Mouse (Mus musculus) liver, embryonic 12.5 days (tissue): ENCODE results near the gene Rasal1. TPM values are rescaled to one million over a fixed set of nuclear protein-coding genes. Genes with fewer than 3 reads are reported as not detected.

ENCODE experiments used
- ATAC-seq: fragments of 200-750 bp; cut with Nextera tagmentation; 2 replicates; pipeline ENCODE4 v1.8.0; 2017; ENCODE audit warnings: moderate number of reproducible peaks, mild to moderate bottlenecking, moderate library complexity
- H3K27ac ChIP-seq: fragments of 300-500 bp; sonication (generic); 2 replicates; pipeline ENCODE4 v1.5.1; 2016; ENCODE audit warnings: mild to moderate bottlenecking
- H3K27me3 ChIP-seq: fragments of 300-500 bp; sonication (generic); replicated peaks from 2 replicates; pipeline ENCODE4 v1.6.1; 2016; ENCODE audit warnings: mild to moderate bottlenecking, moderate library complexity
- H3K36me3 ChIP-seq: fragments of 300-500 bp; sonication (generic); 2 replicates; pipeline ENCODE4 v1.6.1; 2016; ENCODE audit warnings: mild to moderate bottlenecking, moderate library complexity
- H3K4me1 ChIP-seq: fragments of 300-500 bp; sonication (generic); 2 replicates; pipeline ENCODE4 v1.6.1; 2016
- H3K4me2 ChIP-seq: fragments of 300-500 bp; sonication (generic); 2 replicates; pipeline ENCODE4 v1.6.1; 2016; ENCODE audit warnings: mild to moderate bottlenecking, moderate library complexity
- H3K4me3 ChIP-seq: fragments of 300-500 bp; sonication (generic); 2 replicates; pipeline ENCODE4 v1.5.1; 2016; ENCODE audit warnings: mild to moderate bottlenecking, moderate library complexity
- H3K9ac ChIP-seq: fragments of 300-500 bp; sonication (generic); 2 replicates; pipeline ENCODE4 v1.6.1; 2016; ENCODE audit warnings: mild to moderate bottlenecking, moderate library complexity
- H3K9me3 ChIP-seq: fragments of 300-500 bp; sonication (generic); replicated peaks from 2 replicates; pipeline ENCODE4 v1.6.1; 2016; ENCODE audit warnings: mild to moderate bottlenecking, moderate library complexity
- WGBS: fragments of 180-500 bp; shearing (Covaris S2); methylation state at CpG from one replicate; pipeline ENCODE4 v1.1.7; 2016; ENCODE audit not compliant: insufficient replicate concordance; 5-methylcytosine and 5-hydroxymethylcytosine counted together
- polyA plus RNA-seq: library from polyadenylated mRNA; unstranded; fragments of >200 nt; fragmentation: Nextera tagmentation; extraction: Ambion mirVana; gene quantifications from 2 replicates; pipeline ENCODE4 v1.2.1, GENCODE M21; 2016

Rasal1 gene
- polyA plus RNA-seq, 1 experiment from 2014 or later: 0.20 TPM

DNA sequence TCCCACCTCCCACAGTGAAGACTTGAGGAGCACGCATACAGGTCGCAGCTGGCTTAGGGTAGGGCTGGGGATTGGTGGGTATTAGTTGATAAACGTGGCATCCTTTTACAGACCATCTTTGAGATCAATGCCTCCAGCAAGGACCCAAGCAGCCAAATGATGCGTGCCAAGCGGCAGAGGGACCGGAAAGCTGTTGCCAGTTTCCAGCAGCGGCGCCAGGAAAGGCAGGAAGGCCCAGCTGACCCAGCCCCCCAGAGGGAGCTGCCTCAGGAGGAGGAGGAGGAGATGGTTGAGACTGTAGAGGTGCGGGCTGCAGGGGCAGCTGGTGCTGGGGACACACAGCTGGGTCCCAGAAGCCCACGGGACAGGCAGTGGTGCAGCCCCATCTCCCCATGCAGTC is 24.2 kb upstream of the Rasal1 start:
- 87% methylated on average over 10 of the region's 10 CpGs for WGBS
- H3K27me3 ChIP-seq: peaks cover 5% of the 10 kb centered on the region; the same call in 1 of the 2 replicates
- ATAC-seq: no peak
- no peak overlapping the region for H3K4me2 ChIP-seq
- no peaks in the 10 kb centered on the region for H3K9me3 ChIP-seq
- no peak overlapping the region for H3K27ac ChIP-seq
- peaks cover 12% of the 10 kb centered on the region; the same call in 1 of the 2 replicates for H3K4me1 ChIP-seq
- no peak overlapping the region for H3K4me3 ChIP-seq
- no peak overlapping the region for H3K9ac ChIP-seq
- peaks cover 88% of the 10 kb centered on the region for H3K36me3 ChIP-seq

GRCm38 (mm10) chr5:120626399-120626798 is 22.2 kb upstream of the Rasal1 start:
- Histone ChIP-seq H3K9ac (no peak overlapping the region), H3K4me3 (no peak overlapping the region), H3K4me2 (no peak overlapping the region), H3K36me3 (peaks cover 68% of the 10 kb centered on the region), H3K27me3 (peaks cover 25% of the 10 kb centered on the region), H3K9me3 (no peaks in the 10 kb centered on the region), H3K4me1 (peaks cover 15% of the 10 kb centered on the region; the same call in 1 of the 2 replicates), H3K27ac (no peak overlapping the region)
- peak; percentile 72 for ATAC-seq
- WGBS: 54% methylated on average over 19 of the region's 19 CpGs

- 85% methylated on average over 15 of the region's 15 CpGs for WGBS
- Histone ChIP-seq H3K36me3 (peaks cover 55% of the 10 kb centered on the region), H3K27ac (no peak overlapping the region), H3K4me2 (no peak overlapping the region), H3K4me3 (no peak overlapping the region), H3K9me3 (peaks cover 10% of the 10 kb centered on the region; the same call in 1 of the 2 replicates), H3K27me3 (peaks cover 37% of the 10 kb centered on the region), H3K9ac (no peak overlapping the region), H3K4me1 (peaks cover 15% of the 10 kb centered on the region; the same call in 1 of the 2 replicates)
- no peak for ATAC-seq
Observed at GRCm38 (mm10) chr5:120627515-120628300, 20.9 kb upstream of the Rasal1 start.

GRCm38 (mm10) chr5:120628624-120629023 is 20.0 kb upstream of the Rasal1 start:
- no peak overlapping the region for H3K4me3 ChIP-seq
- no peak overlapping the region for H3K9ac ChIP-seq
- H3K9me3 ChIP-seq: peaks cover 10% of the 10 kb centered on the region; the same call in 1 of the 2 replicates
- no peak for ATAC-seq
- H3K4me2 ChIP-seq: no peak overlapping the region
- WGBS: 74% methylated on average over 7 of the region's 7 CpGs
- peaks cover 46% of the 10 kb centered on the region for H3K36me3 ChIP-seq
- peaks cover 39% of the 10 kb centered on the region for H3K27me3 ChIP-seq
- H3K4me1 ChIP-seq: peaks cover 15% of the 10 kb centered on the region; the same call in 1 of the 2 replicates
- H3K27ac ChIP-seq: no peak overlapping the region

DNA sequence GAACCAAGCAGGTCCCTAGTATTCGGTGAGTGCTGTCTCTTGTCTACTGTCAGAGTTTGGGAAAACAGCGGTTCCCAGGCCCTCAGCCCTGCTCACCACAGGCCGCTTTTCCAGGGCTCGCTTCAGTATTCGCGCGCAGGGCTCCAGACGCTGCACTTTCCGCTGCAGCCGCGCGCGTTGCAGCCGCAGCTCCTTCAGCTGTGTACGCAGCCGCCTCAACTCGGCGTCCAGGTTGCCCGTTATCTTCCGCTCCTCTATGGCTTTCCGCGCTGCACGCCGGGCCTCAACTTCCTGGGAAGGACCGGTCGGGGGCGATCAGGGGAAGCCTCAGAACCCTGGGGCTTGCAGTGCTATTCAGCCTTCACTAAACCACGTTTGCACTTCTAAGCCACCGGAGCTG is 17.5 kb upstream of the Rasal1 start:
- peaks cover 13% of the 10 kb centered on the region; the same call in 1 of the 2 replicates for H3K4me1 ChIP-seq
- peaks cover 21% of the 10 kb centered on the region for H3K36me3 ChIP-seq
- 11% methylated on average over 29 of the region's 29 CpGs for WGBS
- H3K27ac ChIP-seq: no peak overlapping the region
- H3K9me3 ChIP-seq: peaks cover 10% of the 10 kb centered on the region; the same call in 1 of the 2 replicates
- peaks cover 51% of the 10 kb centered on the region for H3K27me3 ChIP-seq
- H3K9ac ChIP-seq: no peak overlapping the region
- ATAC-seq: no peak
- H3K4me2 ChIP-seq: peak overlapping the region; percentile 31
- H3K4me3 ChIP-seq: peak overlapping the region; percentile 11; the same call in 1 of the 2 replicates

DNA sequence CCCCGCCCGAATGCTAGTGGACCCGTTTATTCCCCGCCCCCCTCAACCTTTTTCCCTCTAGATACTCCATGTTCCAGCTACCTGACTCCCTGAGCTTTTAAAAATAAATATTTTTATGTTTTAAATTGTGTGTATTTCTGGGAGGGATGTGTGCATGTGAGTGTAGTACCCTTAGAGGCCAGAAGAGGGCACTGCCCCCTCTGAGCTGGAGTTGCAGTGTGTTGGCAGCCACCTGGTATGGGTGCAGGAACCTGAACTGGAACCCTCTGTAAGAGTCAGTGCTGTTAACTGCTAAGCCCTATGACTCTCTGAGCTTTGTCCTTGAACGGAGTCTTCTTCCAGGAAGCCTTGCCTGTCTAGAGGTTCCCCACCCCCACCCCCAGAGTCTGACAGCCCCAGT is 16.7 kb upstream of the Rasal1 start:
- H3K4me1 ChIP-seq: peaks cover 9% of the 10 kb centered on the region; the same call in 1 of the 2 replicates
- H3K27ac ChIP-seq: no peak overlapping the region
- peaks cover 51% of the 10 kb centered on the region for H3K27me3 ChIP-seq
- peaks cover 10% of the 10 kb centered on the region; the same call in 1 of the 2 replicates for H3K9me3 ChIP-seq
- H3K9ac ChIP-seq: no peak overlapping the region
- 73% methylated on average over 5 of the region's 5 CpGs for WGBS
- H3K36me3 ChIP-seq: peaks cover 13% of the 10 kb centered on the region
- H3K4me3 ChIP-seq: no peak overlapping the region
- no peak overlapping the region for H3K4me2 ChIP-seq
- no peak for ATAC-seq

DNA sequence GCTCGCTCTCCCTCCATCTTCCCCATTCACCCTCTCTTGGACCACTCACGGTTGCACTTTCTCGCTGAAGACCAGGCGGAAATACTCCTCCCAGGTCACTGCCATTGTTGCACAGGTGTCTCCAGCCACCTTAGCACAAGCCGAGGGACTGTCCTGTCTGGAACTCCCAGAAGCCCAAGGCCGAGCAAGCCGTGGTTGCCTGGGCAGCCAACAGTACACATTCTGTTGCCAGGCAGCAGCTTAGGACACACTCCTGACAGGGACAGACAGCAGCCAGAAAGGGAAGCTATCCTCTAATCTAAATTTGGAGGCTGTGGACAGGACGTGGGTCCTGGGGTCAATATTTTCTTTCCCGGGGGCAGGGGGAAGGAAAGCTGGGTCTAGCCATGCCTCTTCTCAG is 14.5 kb upstream of the Rasal1 start, which contains the start of gene Cfap73:
TSS of gene Cfap73 (minus strand) at position 105 of the 400 bp plus-strand sequence.
- H3K9me3 ChIP-seq: peaks cover 10% of the 10 kb centered on the region; the same call in 1 of the 2 replicates
- WGBS: 39% methylated on average over 9 of the region's 9 CpGs

GRCm38 (mm10) chr5:120634860-120635259 is 13.8 kb upstream of the Rasal1 start:
- no peak for ATAC-seq
- no peak overlapping the region for H3K4me3 ChIP-seq
- 0 out of 2 replicates have a peak, but pooled peaks cover 3% of the 10 kb centered on the region for H3K4me1 ChIP-seq
- peaks cover 10% of the 10 kb centered on the region; the same call in 1 of the 2 replicates for H3K9me3 ChIP-seq
- no peak overlapping the region for H3K9ac ChIP-seq
- no peaks in the 10 kb centered on the region for H3K36me3 ChIP-seq
- no peak overlapping the region for H3K4me2 ChIP-seq
- no peak overlapping the region for H3K27ac ChIP-seq
- 42% methylated on average over 5 of the region's 5 CpGs for WGBS
- peaks cover 42% of the 10 kb centered on the region for H3K27me3 ChIP-seq

More for the DNA sequence above, 14.5 kb upstream of the Rasal1 start, which contains the start of gene Cfap73:
- H3K27ac ChIP-seq: no peak within 1 kb of the TSS
- H3K9ac ChIP-seq: no peak within 1 kb of the TSS
- H3K4me1 ChIP-seq: 0 out of 2 replicates have a peak, but pooled peaks cover 3% of the 10 kb centered on the region
- ATAC-seq: no peak
- no peak within 1 kb of the TSS for H3K4me3 ChIP-seq
- no peaks in the 10 kb centered on the region for H3K36me3 ChIP-seq
- H3K27me3 ChIP-seq: peaks cover 49% of the 10 kb centered on the region
- H3K4me2 ChIP-seq: no peak within 1 kb of the TSS

DNA sequence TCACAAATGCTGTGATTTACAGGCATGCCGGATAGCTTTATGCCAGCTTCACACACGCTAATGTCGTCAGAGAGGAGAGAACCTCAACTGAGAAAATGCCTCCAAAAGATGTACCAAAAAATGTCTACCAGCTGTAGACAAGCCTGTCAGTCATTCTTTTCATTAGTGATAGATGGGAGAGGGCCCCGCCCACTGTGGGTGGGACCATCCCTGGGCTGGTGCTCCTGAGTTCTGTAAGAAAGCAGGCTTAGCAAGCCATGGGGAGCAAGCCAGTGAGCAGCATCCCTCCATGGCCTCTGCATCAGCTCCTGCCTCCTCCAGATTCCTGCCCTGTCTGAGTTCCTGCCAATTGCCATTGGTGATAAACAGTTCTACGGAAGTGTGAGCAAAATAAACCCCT is 13.0 kb upstream of the Rasal1 start:
- Histone ChIP-seq H3K27me3 (peaks cover 34% of the 10 kb centered on the region), H3K9me3 (peaks cover 10% of the 10 kb centered on the region; the same call in 1 of the 2 replicates), H3K4me2 (no peak overlapping the region), H3K27ac (no peak overlapping the region), H3K4me1 (0 out of 2 replicates have a peak, but pooled peaks cover 3% of the 10 kb centered on the region), H3K36me3 (no peaks in the 10 kb centered on the region), H3K9ac (no peak overlapping the region), H3K4me3 (no peak overlapping the region)
- no peak for ATAC-seq
- 74% methylated on average over 5 of the region's 5 CpGs for WGBS

GRCm38 (mm10) chr5:120640094-120640493 is 8.5 kb upstream of the Rasal1 start:
- Histone ChIP-seq H3K27ac (no peak overlapping the region), H3K4me2 (no peak overlapping the region), H3K27me3 (peaks cover 18% of the 10 kb centered on the region), H3K36me3 (no peaks in the 10 kb centered on the region), H3K4me3 (no peak overlapping the region), H3K4me1 (no peaks in the 10 kb centered on the region), H3K9ac (no peak overlapping the region), H3K9me3 (no peaks in the 10 kb centered on the region)
- no peak for ATAC-seq
- WGBS: 71% methylated on average over 7 of the region's 7 CpGs

GRCm38 (mm10) chr5:120643365-120644085 is 5.1 kb upstream of the Rasal1 start:
- WGBS: 24% methylated on average over 14 of the region's 14 CpGs

More at GRCm38 (mm10) chr5:120643365-120644085, 5.1 kb upstream of the Rasal1 start:
- no peak for ATAC-seq
- no peak overlapping the region for H3K4me2 ChIP-seq
- no peaks in the 10 kb centered on the region for H3K36me3 ChIP-seq
- H3K4me1 ChIP-seq: peaks cover 10% of the 10 kb centered on the region
- H3K27ac ChIP-seq: no peak overlapping the region
- no peak overlapping the region for H3K4me3 ChIP-seq
- H3K9me3 ChIP-seq: no peaks in the 10 kb centered on the region
- no peak overlapping the region for H3K9ac ChIP-seq
- peaks cover 46% of the 10 kb centered on the region for H3K27me3 ChIP-seq
